ENCODE assay signal across 18 mouse cellular contexts in genomic region chr12:107677076-107677475, GRCm38 (mm10).
DNase-seq lines count a peak whose midpoint lies in the region; TF ChIP-seq lines count a peak whose summit lies in the region.
"Had no signal": no experiment of that assay in that cellular context is flagged by ENCODE, and none has a peak within 500 bp of the region (broad histone marks: within the 10 kb centered on the region; RNA-seq: fewer than 3 reads in every experiment).

No protein-coding gene starts in this region.

- H3K27me3 ChIP-seq in heart, embryonic 10.5 days (ENCODE audit: insufficient read depth, poor library complexity, severe bottlenecking): 0 out of 2 replicates have a peak, but pooled peaks cover 4% of the 10 kb centered on the region
- H3K27me3 ChIP-seq in heart, adult 2 months (ENCODE audit: control insufficient read depth, insufficient read depth, low read length): no peaks in the 10 kb centered on the region
- H3K27me3 ChIP-seq: embryonic facial prominence, embryonic 13.5 days; heart, embryonic 13.5 days; hindbrain, embryonic 12.5 days had no signal

- no peak overlapping the region for H3K4me3 ChIP-seq in heart, embryonic 10.5 days
- no peak overlapping the region for H3K4me3 ChIP-seq in heart, adult 2 months
- H3K4me3 ChIP-seq: embryonic facial prominence, embryonic 13.5 days; heart, embryonic 13.5 days; hindbrain, embryonic 12.5 days had no signal

- TF ChIP-seq POLR2A in heart, adult 2 months (IDR thresholded peaks at IDR 0.05; ENCODE audit: insufficient read depth, low read depth, low read length): no peak

- 0 out of 2 replicates have a peak overlapping the region, but pooled peaks have one; percentile 1 for H3K27ac ChIP-seq in heart, embryonic 10.5 days
- H3K27ac ChIP-seq in heart, adult 2 months: no peak overlapping the region
- H3K27ac ChIP-seq: embryonic facial prominence, embryonic 13.5 days; heart, embryonic 13.5 days; hindbrain, embryonic 12.5 days; hindbrain, postnatal 0 days had no signal

- H3K9ac ChIP-seq in heart, adult 2 months (ENCODE audit: low read depth, low read length): no peak overlapping the region
- H3K9ac ChIP-seq: embryonic facial prominence, embryonic 13.5 days; forebrain, postnatal 0 days; heart, embryonic 13.5 days; hindbrain, embryonic 12.5 days had no signal

- peaks cover 10% of the 10 kb centered on the region for H3K4me1 ChIP-seq in heart, embryonic 10.5 days
- no peaks in the 10 kb centered on the region for H3K4me1 ChIP-seq in heart, adult 2 months (ENCODE audit: control insufficient read depth, insufficient read depth, low read length)

- no peaks in the 10 kb centered on the region for H3K36me3 ChIP-seq in heart, embryonic 10.5 days
- no peaks in the 10 kb centered on the region for H3K36me3 ChIP-seq in heart, adult 2 months (ENCODE audit: control insufficient read depth, insufficient read depth, low read length)
- H3K36me3 ChIP-seq: embryonic facial prominence, embryonic 13.5 days; heart, embryonic 13.5 days; hindbrain, embryonic 12.5 days had no signal

- H3K79me2 ChIP-seq in heart, adult 2 months (replicated peaks; ENCODE audit: control insufficient read depth, insufficient read depth, low read length): no peaks in the 10 kb centered on the region

- WGBS in heart, embryonic 10.5 days: 36% methylated on average over 7 of the region's 7 CpGs
- WGBS in heart, adult 2 months: 48% methylated on average over 7 of the region's 7 CpGs

- no peak for TF ChIP-seq CTCF in heart, adult 2 months (IDR thresholded peaks at IDR 0.05)

- TF ChIP-seq EP300 in heart, adult 2 months (IDR thresholded peaks at IDR 0.05; ENCODE audit: insufficient read depth, low read depth, low read length): no peak

- DNase-seq in embryo, embryonic 10.5 days (ENCODE audit: low spot score): peak; percentile 27
- no peak for DNase-seq in embryo, embryonic 9.5 days (ENCODE audit: extremely low spot score)
- no peak for DNase-seq in heart, embryonic 10.5 days (ENCODE audit: low spot score)
- no peak for DNase-seq in heart, adult 2 months
- peak; percentile 10 for DNase-seq in ovary, postnatal 36 days (ENCODE audit: low spot score)
- no peak for DNase-seq in ovary, adult 18-20 months (ENCODE audit: low spot score)
- DNase-seq in thymus, postnatal 4 days: no peak
- DNase-seq: adrenal gland, postnatal 10 days; cerebellum, adult 11-12 months; cerebellum, adult 9-10 months; cerebellum, postnatal 25 days; forebrain, postnatal 0 days; gastrocnemius, postnatal 14 days; heart, postnatal 36 days had no signal

- no peaks in the 10 kb centered on the region for H3K9me3 ChIP-seq in heart, embryonic 10.5 days
- H3K9me3 ChIP-seq: embryonic facial prominence, embryonic 13.5 days; heart, embryonic 13.5 days; hindbrain, embryonic 12.5 days had no signal

- intact Hi-C loops in heart, adult 2 months (cut with DNase I): no loop called here

Comparison
In these comparisons a context has a peak if more than half of its experiments do, and no peak if none do; other contexts are left out.
1. DNase-seq: peak in embryo, embryonic 10.5 days (single experiment) and ovary, postnatal 36 days (single experiment); none in embryo, embryonic 9.5 days (single experiment), heart, embryonic 10.5 days (single experiment), heart, adult 2 months (0 of 2), ovary, adult 18-20 months (single experiment) and thymus, postnatal 4 days (single experiment).